Mouse (Mus musculus) kidney, postnatal 0 days (tissue): Measurements from ENCODE around the gene Trcg1. TPM values are rescaled to one million over a fixed set of nuclear protein-coding genes. Genes with fewer than 3 reads are reported as not detected.
A peak's percentile ranks its signal among the peaks of the same experiment; 100 is the strongest.
"Not testable (repeated sequence)": the region's sequence is repeated elsewhere in the genome, so short reads cannot be mapped to it uniquely, and the experiment has no call there.

Experiments
- ATAC-seq: fragments of 200-750 bp; cut with Nextera tagmentation; replicated peaks from 2 replicates; pipeline ENCODE4 v1.8.0; 2017; ENCODE audit warnings: low read depth, moderate number of reproducible peaks, moderate TSS enrichment, moderate library complexity; ENCODE audit not compliant: low FRiP score
- DNase-seq: peaks from one replicate; pipeline ENCODE4 v3.0.0-alpha.2; 2016; ENCODE audit warnings: low spot score
- H3K27ac ChIP-seq: fragments of 300-500 bp; sonication (generic); 2 replicates; pipeline ENCODE4 v1.5.1; 2014; ENCODE audit warnings: mild to moderate bottlenecking
- H3K27me3 ChIP-seq: fragments of 300-500 bp; sonication (generic); 2 replicates; pipeline ENCODE4 v1.6.1; 2014; ENCODE audit warnings: low read length, mixed read lengths; ENCODE audit not compliant: insufficient read depth
- H3K36me3 ChIP-seq: fragments of 300-500 bp; sonication (generic); 2 replicates; pipeline ENCODE4 v1.6.1; 2014; ENCODE audit warnings: low read length, mixed read lengths; ENCODE audit not compliant: insufficient read depth
- H3K4me1 ChIP-seq: fragments of 300-500 bp; sonication (generic); replicated peaks from 2 replicates; pipeline ENCODE4 v1.6.1; 2014; ENCODE audit warnings: antibody characterized with exemption, low read length, mixed read lengths; ENCODE audit not compliant: insufficient read depth
- H3K4me2 ChIP-seq: fragments of 300-500 bp; sonication (generic); 2 replicates; pipeline ENCODE4 v1.6.1; 2014; ENCODE audit warnings: mild to moderate bottlenecking, low read length, moderate library complexity, mixed read lengths
- H3K4me3 ChIP-seq: fragments of 300-500 bp; sonication (generic); replicated peaks from 2 replicates; pipeline ENCODE4 v1.5.1; 2014; ENCODE audit warnings: low read depth, low read length
- H3K9ac ChIP-seq: fragments of 300-500 bp; sonication (generic); 2 replicates; pipeline ENCODE4 v1.6.1; 2014; ENCODE audit warnings: low read depth, low read length
- H3K9me3 ChIP-seq: fragments of 300-500 bp; sonication (generic); replicated peaks from 2 replicates; pipeline ENCODE4 v1.6.1; 2016; ENCODE audit warnings: low read length, inconsistent platforms, mixed read lengths
- CTCF ChIP-seq: IDR thresholded peaks from 2 replicates; pipeline ENCODE4 v1.5.1; 2016; ENCODE audit warnings: antibody characterized with exemption, low read depth, mild to moderate bottlenecking, moderate library complexity
- WGBS: fragments of 180-500 bp; shearing (Covaris S2); extraction: QIAGEN DNeasy Blood & Tissue Kit; methylation state at CpG from one replicate; pipeline ENCODE4 v1.1.7; 2014; 5-methylcytosine and 5-hydroxymethylcytosine counted together
- polyA plus RNA-seq: library from polyadenylated mRNA; unstranded; fragments of >200 nt; fragmentation: Nextera tagmentation; extraction: Ambion mirVana; gene quantifications from 2 replicates; pipeline ENCODE4 v1.2.1, GENCODE M21; 2015

Trcg1 gene
- polyA plus RNA-seq, 1 experiment from 2014 or later: 0.04 TPM

GRCm38 (mm10) chr9:57223341-57223740, 13.0 kb upstream of the Trcg1 start:
- ATAC-seq (no peak), DNase-seq (no peak)
- Histone ChIP-seq H3K36me3 (no peaks in the 10 kb centered on the region), H3K9ac (no peak overlapping the region), H3K27me3 (no peaks in the 10 kb centered on the region), H3K4me3 (no peak overlapping the region), H3K4me1 (no peaks in the 10 kb centered on the region), H3K27ac (no peak overlapping the region), H3K4me2 (no peak overlapping the region), H3K9me3 (no peaks in the 10 kb centered on the region)
- TF ChIP-seq CTCF: no peak

GRCm38 (mm10) chr9:57225780-57226627, 10.4 kb upstream of the Trcg1 start:
- Histone ChIP-seq H3K9ac (no peak overlapping the region), H3K4me1 (peaks cover 10% of the 10 kb centered on the region; the same call in 1 of the 2 replicates), H3K4me3 (no peak overlapping the region), H3K27me3 (no peaks in the 10 kb centered on the region), H3K9me3 (no peaks in the 10 kb centered on the region), H3K4me2 (no peak overlapping the region), H3K27ac (no peak overlapping the region), H3K36me3 (no peaks in the 10 kb centered on the region)
- TF ChIP-seq CTCF: no peak
- WGBS: 70% methylated on average over 13 of the region's 13 CpGs
- DNase-seq (no peak), ATAC-seq (no peak)

GRCm38 (mm10) chr9:57226628-57227122, 9.7 kb upstream of the Trcg1 start:
- 95% methylated on average over 6 of the region's 6 CpGs for WGBS
- H3K9ac ChIP-seq, H3K27ac ChIP-seq, H3K4me1 ChIP-seq, DNase-seq, ATAC-seq, H3K36me3 ChIP-seq, H3K4me2 ChIP-seq, H3K27me3 ChIP-seq, H3K9me3 ChIP-seq, H3K4me3 ChIP-seq: not testable (repeated sequence)

- DNase-seq (no peak), ATAC-seq (0 out of 2 replicates have a peak, but pooled peaks have one; percentile 17)
- Histone ChIP-seq H3K36me3 (no peaks in the 10 kb centered on the region), H3K27me3 (no peaks in the 10 kb centered on the region), H3K9ac (no peak overlapping the region), H3K4me3 (no peak overlapping the region), H3K4me2 (no peak overlapping the region), H3K4me1 (peaks cover 10% of the 10 kb centered on the region; the same call in 1 of the 2 replicates), H3K9me3 (no peaks in the 10 kb centered on the region), H3K27ac (peak overlapping the region; percentile 22; the same call in 1 of the 2 replicates)
- WGBS: 62% methylated on average over 5 of the region's 5 CpGs
- TF ChIP-seq CTCF: no peak
Observed at GRCm38 (mm10) chr9:57227203-57227602, 9.2 kb upstream of the Trcg1 start.

- no peak for TF ChIP-seq CTCF
- DNase-seq (no peak), ATAC-seq (no peak)
- H3K4me2 ChIP-seq: no peak overlapping the region
- no peaks in the 10 kb centered on the region for H3K9me3 ChIP-seq
- H3K4me3 ChIP-seq: no peak overlapping the region
- H3K9ac ChIP-seq: no peak overlapping the region
- peaks cover 10% of the 10 kb centered on the region; the same call in 1 of the 2 replicates for H3K4me1 ChIP-seq
- H3K27me3 ChIP-seq: no peaks in the 10 kb centered on the region
- WGBS: 74% methylated on average over 4 of the region's 4 CpGs
- no peak overlapping the region for H3K27ac ChIP-seq
- H3K36me3 ChIP-seq: no peaks in the 10 kb centered on the region
Observed at GRCm38 (mm10) chr9:57228186-57228585, 8.2 kb upstream of the Trcg1 start.

- no peak overlapping the region for H3K9ac ChIP-seq
- TF ChIP-seq CTCF: no peak
Observed at GRCm38 (mm10) chr9:57229726-57230125, 6.6 kb upstream of the Trcg1 start.

More at GRCm38 (mm10) chr9:57229726-57230125, 6.6 kb upstream of the Trcg1 start:
- Histone ChIP-seq H3K27me3 (no peaks in the 10 kb centered on the region), H3K9me3 (no peaks in the 10 kb centered on the region), H3K4me3 (no peak overlapping the region), H3K27ac (peak overlapping the region; percentile 54; the same call in 1 of the 2 replicates), H3K36me3 (no peaks in the 10 kb centered on the region), H3K4me2 (no peak overlapping the region), H3K4me1 (peaks cover 10% of the 10 kb centered on the region; the same call in 1 of the 2 replicates)
- DNase-seq: peak; percentile 46
- ATAC-seq: 0 out of 2 replicates have a peak, but pooled peaks have one; percentile 43
- 35% methylated on average over 4 of the region's 4 CpGs for WGBS
